Mouse (Mus musculus) adrenal gland, adult 18-20 months (tissue): ENCODE measurements around the gene Trpm1. TPM values are rescaled to one million over a fixed set of nuclear protein-coding genes. Genes with fewer than 3 reads are reported as not detected.

Experiments used
- DNase-seq, 2 experiments: peaks; one replicate each; pipeline ENCODE4 v3.0.0; 2021 to 2022; ENCODE audit warnings: low spot score in 2 of 2
- microRNA-seq, 2 experiments: library from miRNA; unstranded; fragments of <30 nt; microRNA quantifications; one replicate each; pipeline ENCODE4 v1.2.0; 2021; ENCODE audit warnings: borderline number of aligned reads in 2 of 2
- total RNA-seq, 2 experiments: library from RNA; stranded (reverse); gene quantifications; 1 replicate in 1 of 2; 2 replicates in 1 of 2; pipeline ENCODE4 v1.2.3; 2021

Gene Trpm1
- total RNA-seq, 2 experiments from 2014 or later = 0.10 TPM; not detected in 1

GRCm38 (mm10) chr7:64279548-64279947 is 125.9 kb downstream of the Trpm1 start:
- no peak for DNase-seq

GRCm38 (mm10) chr7:64286566-64286965 is 132.9 kb downstream of the Trpm1 start:
- DNase-seq = no peak

- peak; percentile 98 to 99 for DNase-seq
Measured at GRCm38 (mm10) chr7:64287414-64288091, 133.9 kb downstream of the Trpm1 start, which contains the start of gene Mtmr10. Mtmr10 (plus strand) TSS chr7:64287653.

- no peak for DNase-seq
Measured at GRCm38 (mm10) chr7:64289416-64289815, 135.8 kb downstream of the Trpm1 start.

- no peak for DNase-seq
Measured at GRCm38 (mm10) chr7:64290431-64290830, 136.8 kb downstream of the Trpm1 start.

GRCm38 (mm10) chr7:64291722-64292121 is 138.1 kb downstream of the Trpm1 start:
- DNase-seq = no peak

GRCm38 (mm10) chr7:64296286-64297010 is 142.8 kb downstream of the Trpm1 start:
- no peak for DNase-seq

GRCm38 (mm10) chr7:64310241-64310640 is 156.6 kb downstream of the Trpm1 start:
- DNase-seq = no peak

- DNase-seq = no peak
Measured at GRCm38 (mm10) chr7:64310756-64311155, 157.1 kb downstream of the Trpm1 start.

GRCm38 (mm10) chr7:64312811-64313210 is 159.2 kb downstream of the Trpm1 start:
- no peak for DNase-seq

Small RNAs within 50 kb of the gene (microRNA-seq; reads per million reads assigned to microRNA genes)
- gene Mir211 (0 to 1.2 reads per million in 2 experiments), gene Mir6416 (0 reads per million in 2 experiments)

Other genes with a start within 250 kb of the Trpm1 start
- not detected for gene E030018B13Rik, start 237.0 kb upstream of the Trpm1 start, total RNA-seq
- 10 to 100 TPM; 52.5 to 58.4 TPM for gene Klf13, start 214.9 kb upstream of the Trpm1 start, total RNA-seq
- 10 to 100 TPM; 25.8 to 30.5 TPM for gene Mtmr10, start 133.8 kb downstream of the Trpm1 start, total RNA-seq
- 1 to 10 TPM; 5.5 to 5.8 TPM for gene Fan1, start 220.3 kb downstream of the Trpm1 start, total RNA-seq
- 10 to 100 TPM; 25.5 to 26.7 TPM for gene Mphosph10, start 238.4 kb downstream of the Trpm1 start, total RNA-seq
- gene Mcee, start 238.8 kb downstream of the Trpm1 start, total RNA-seq = 10 to 100 TPM; 79.9 to 86.8 TPM